Mouse (Mus musculus) hindbrain, embryonic 11.5 days (tissue): Measurements from ENCODE around the gene Apba3. TPM values are rescaled to one million over a fixed set of nuclear protein-coding genes. Genes with fewer than 3 reads are reported as not detected.

Source experiments
- ATAC-seq: fragments of 200-750 bp; cut with Nextera tagmentation; 2 replicates; pipeline ENCODE4 v1.8.0; 2017; ENCODE audit warnings: mild to moderate bottlenecking, moderate TSS enrichment, moderate library complexity; ENCODE audit not compliant: low FRiP score
- DNase-seq: peaks from one replicate; pipeline ENCODE4 v3.0.0-alpha.2; 2015; ENCODE audit warnings: low spot score
- H3K27ac ChIP-seq: fragments of 300-500 bp; sonication (generic); 2 replicates; pipeline ENCODE4 v1.5.1; 2014; ENCODE audit warnings: mild to moderate bottlenecking, low read depth, low read length
- H3K27me3 ChIP-seq: fragments of 300-500 bp; sonication (generic); 2 replicates; pipeline ENCODE4 v1.6.1; 2014; ENCODE audit warnings: mild to moderate bottlenecking, low read length, moderate library complexity, mixed read lengths; ENCODE audit not compliant: control insufficient read depth, insufficient read depth
- H3K36me3 ChIP-seq: fragments of 300-500 bp; sonication (generic); 2 replicates; pipeline ENCODE4 v1.6.1; 2014; ENCODE audit warnings: mild to moderate bottlenecking, low read length, moderate library complexity, mixed read lengths; ENCODE audit not compliant: control insufficient read depth, insufficient read depth
- H3K4me1 ChIP-seq: fragments of 300-500 bp; sonication (generic); replicated peaks from 2 replicates; pipeline ENCODE4 v1.6.1; 2014; ENCODE audit warnings: low read length, mixed read lengths; ENCODE audit not compliant: control insufficient read depth, insufficient read depth
- H3K4me2 ChIP-seq: fragments of 300-500 bp; sonication (generic); replicated peaks from 2 replicates; pipeline ENCODE4 v1.6.1; 2014; ENCODE audit warnings: mild to moderate bottlenecking, low read depth, low read length
- H3K4me3 ChIP-seq: fragments of 300-500 bp; sonication (generic); 2 replicates; pipeline ENCODE4 v1.5.1; 2014; ENCODE audit warnings: low read depth, low read length
- H3K9ac ChIP-seq: fragments of 300-500 bp; sonication (generic); 2 replicates; pipeline ENCODE4 v1.6.1; 2014; ENCODE audit warnings: low read depth, low read length
- H3K9me3 ChIP-seq: fragments of 300-500 bp; sonication (generic); 2 replicates; pipeline ENCODE4 v1.6.1; 2016; ENCODE audit warnings: low read length; ENCODE audit not compliant: control insufficient read depth
- WGBS: fragments of 180-500 bp; shearing (Covaris S2); extraction: QIAGEN DNeasy Blood & Tissue Kit; methylation state at CpG from one replicate; pipeline ENCODE4 v1.1.7; 2014; 5-methylcytosine and 5-hydroxymethylcytosine counted together
- polyA plus RNA-seq: library from polyadenylated mRNA; unstranded; fragments of >200 nt; fragmentation: Nextera tagmentation; extraction: Ambion mirVana; gene quantifications from 2 replicates; pipeline ENCODE4 v1.2.1, GENCODE M21; 2014

Apba3 gene
- polyA plus RNA-seq, 1 experiment from 2014 or later: 32.1 TPM

DNA sequence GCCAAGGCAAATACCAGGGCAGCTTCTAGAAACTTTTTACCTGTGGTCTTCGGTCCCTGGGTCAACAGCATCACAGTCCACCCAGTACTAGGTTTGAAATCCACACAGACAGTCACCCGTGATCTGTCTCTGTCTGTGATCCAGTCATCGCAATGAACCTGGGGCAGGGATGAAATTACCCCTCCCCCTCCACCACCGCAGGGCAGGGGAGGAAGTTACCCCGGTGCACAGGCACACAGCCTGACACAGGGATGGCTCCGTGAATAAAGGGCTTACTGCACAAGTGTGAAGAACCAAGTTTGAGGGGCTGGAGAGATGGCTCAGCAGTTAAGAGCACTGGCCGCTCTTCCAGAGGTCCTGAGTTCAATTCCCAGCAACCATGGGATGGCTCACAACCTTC is 37.0 kb downstream of the Apba3 start:
- DNase-seq (no peak), ATAC-seq (no peak)
- Histone ChIP-seq H3K36me3 (peaks cover 12% of the 10 kb centered on the region), H3K27me3 (no peaks in the 10 kb centered on the region), H3K9me3 (no peaks in the 10 kb centered on the region), H3K4me1 (no peaks in the 10 kb centered on the region; the same call in 1 of the 2 replicates), H3K4me2 (no peak overlapping the region), H3K4me3 (no peak overlapping the region), H3K9ac (no peak overlapping the region), H3K27ac (no peak overlapping the region)
- 78% methylated on average over 7 of the region's 7 CpGs for WGBS

DNA sequence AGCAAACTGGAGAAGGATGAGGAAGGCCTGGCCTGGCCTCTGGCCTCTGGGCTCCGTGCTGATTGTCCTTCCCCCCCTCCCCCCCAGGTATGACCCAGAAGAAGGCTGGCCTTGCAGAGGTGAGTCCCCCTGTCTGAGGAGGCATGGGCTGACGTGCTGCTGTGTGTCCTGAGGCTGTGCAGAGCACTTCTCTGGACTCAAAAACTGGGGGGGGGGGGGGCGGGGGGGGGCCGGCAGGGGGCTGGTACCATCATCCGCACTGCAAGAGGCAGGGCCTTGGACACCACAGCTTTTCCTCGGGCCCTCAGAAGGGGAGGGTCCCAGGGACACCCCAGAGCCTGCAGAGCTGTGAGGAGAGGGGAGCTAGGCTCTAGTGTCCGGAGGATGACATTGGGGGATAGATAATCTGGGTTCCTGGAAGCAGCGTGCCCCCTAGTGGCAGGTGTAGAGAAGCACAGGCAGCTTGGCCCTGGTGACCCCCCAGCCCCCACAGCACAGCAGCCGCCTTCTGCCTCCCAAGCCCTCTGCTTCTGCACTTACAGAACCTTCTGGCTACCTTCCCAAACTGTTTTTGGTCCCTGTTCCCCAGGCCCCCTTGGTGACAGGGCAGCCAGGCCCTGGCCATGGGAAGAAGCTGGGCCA is 38.0 kb downstream of the Apba3 start:
- peak; percentile 61 for DNase-seq
- H3K9ac ChIP-seq: no peak overlapping the region
- H3K36me3 ChIP-seq: peaks cover 18% of the 10 kb centered on the region
- ATAC-seq: 0 out of 2 replicates have a peak, but pooled peaks have one; percentile 44
- H3K4me3 ChIP-seq: no peak overlapping the region
- H3K9me3 ChIP-seq: no peaks in the 10 kb centered on the region
- no peak overlapping the region for H3K27ac ChIP-seq
- WGBS: 28% methylated on average over 5 of the region's 9 CpGs
- H3K4me2 ChIP-seq: no peak overlapping the region
- no peaks in the 10 kb centered on the region; the same call in 1 of the 2 replicates for H3K4me1 ChIP-seq
- H3K27me3 ChIP-seq: no peaks in the 10 kb centered on the region

DNA sequence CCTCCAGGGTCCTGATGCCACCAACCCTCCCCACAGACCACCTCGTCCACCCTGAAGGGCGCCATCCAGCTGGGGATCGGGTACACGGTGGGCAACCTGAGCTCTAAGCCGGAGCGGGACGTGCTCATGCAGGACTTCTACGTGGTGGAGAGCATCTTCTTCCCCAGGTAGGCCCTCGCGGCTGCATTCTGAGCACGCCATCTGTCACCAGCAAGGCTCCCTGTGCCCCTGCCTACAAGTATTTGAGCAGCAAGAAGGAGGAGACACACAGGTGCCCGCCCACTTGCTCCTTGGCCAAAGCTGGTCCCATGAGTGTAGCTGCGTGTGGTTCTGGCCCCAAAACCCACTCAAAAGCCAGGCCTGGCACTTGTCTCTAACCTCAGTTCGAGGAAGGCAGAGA is 38.9 kb downstream of the Apba3 start:
- Histone ChIP-seq H3K4me1 (no peaks in the 10 kb centered on the region), H3K27ac (no peak overlapping the region; the same call in 1 of the 2 replicates), H3K36me3 (peaks cover 18% of the 10 kb centered on the region), H3K4me2 (no peak overlapping the region), H3K27me3 (no peaks in the 10 kb centered on the region), H3K4me3 (no peak overlapping the region), H3K9me3 (no peaks in the 10 kb centered on the region), H3K9ac (no peak overlapping the region)
- no peak for ATAC-seq
- DNase-seq: no peak
- 94% methylated on average over 14 of the region's 14 CpGs for WGBS

DNA sequence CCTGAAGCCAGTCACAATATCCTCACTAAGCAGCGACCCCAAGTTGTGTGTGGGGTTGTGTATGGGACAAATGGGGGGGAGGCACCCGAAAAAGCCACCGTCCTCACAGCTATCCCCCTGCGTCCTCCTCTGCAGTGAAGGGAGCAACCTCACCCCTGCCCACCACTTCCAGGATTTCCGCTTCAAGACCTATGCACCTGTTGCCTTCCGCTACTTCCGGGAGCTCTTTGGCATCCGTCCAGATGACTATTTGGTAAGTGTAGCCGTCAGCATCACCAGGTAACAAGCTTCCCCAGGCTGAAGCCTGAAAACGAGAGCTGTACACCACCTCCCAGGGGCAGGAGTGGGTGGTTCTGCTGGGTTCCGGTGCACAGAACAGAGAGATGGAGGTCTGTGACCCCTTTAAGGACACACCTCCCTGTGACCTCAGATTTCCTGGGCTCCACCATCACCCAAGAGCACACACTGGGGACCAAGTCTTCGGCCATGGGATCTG is 39.5 kb downstream of the Apba3 start:
- no peak for DNase-seq
- WGBS: 93% methylated on average over 12 of the region's 12 CpGs
- Histone ChIP-seq H3K4me2 (no peak overlapping the region), H3K4me3 (no peak overlapping the region), H3K27me3 (no peaks in the 10 kb centered on the region), H3K9me3 (no peaks in the 10 kb centered on the region), H3K36me3 (peaks cover 22% of the 10 kb centered on the region), H3K4me1 (no peaks in the 10 kb centered on the region), H3K27ac (no peak overlapping the region), H3K9ac (no peak overlapping the region)
- no peak for ATAC-seq

DNA sequence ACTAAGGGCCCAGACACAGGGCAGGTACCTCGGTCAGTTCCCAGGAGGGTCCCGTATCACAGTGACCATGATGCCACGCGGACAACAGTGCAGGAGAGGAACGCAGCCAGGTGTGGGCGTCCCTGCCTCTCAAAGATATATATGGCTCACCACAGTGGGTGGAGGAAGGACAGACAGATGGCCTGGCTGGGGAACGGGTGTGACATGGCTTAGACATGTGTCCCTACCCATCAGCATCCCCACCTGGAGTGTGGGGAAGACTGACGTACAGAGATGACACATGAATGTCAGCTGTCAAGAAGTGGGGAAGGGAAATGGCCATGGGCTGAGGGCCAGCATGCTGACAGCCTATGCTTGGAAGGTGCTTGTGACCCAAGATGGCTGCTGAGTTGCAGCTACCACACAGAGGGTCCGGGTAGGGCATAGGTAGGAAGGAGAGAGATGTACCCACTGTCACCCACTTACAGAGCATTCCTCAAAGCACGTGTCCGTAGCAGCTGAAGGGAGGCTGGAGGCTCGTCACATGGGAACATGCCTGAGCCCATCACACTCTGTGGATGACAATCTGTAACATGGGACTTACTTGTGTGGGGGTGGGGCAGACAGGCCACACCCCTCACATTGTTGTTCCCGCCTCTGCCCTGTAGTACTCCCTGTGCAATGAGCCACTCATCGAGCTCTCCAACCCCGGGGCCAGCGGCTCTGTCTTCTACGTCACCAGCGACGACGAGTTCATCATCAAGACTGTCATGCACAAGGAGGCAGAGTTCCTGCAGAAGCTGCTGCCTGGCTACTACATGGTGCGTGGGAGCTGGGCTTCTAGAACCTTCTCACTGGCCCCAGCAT is 40.3 kb downstream of the Apba3 start:
- Histone ChIP-seq H3K4me1 (no peaks in the 10 kb centered on the region), H3K4me2 (no peak overlapping the region), H3K27ac (no peak overlapping the region), H3K27me3 (no peaks in the 10 kb centered on the region), H3K4me3 (no peak overlapping the region), H3K9me3 (no peaks in the 10 kb centered on the region), H3K9ac (no peak overlapping the region), H3K36me3 (peaks cover 30% of the 10 kb centered on the region)
- ATAC-seq: no peak
- WGBS: 93% methylated on average over 21 of the region's 21 CpGs
- DNase-seq: no peak

DNA sequence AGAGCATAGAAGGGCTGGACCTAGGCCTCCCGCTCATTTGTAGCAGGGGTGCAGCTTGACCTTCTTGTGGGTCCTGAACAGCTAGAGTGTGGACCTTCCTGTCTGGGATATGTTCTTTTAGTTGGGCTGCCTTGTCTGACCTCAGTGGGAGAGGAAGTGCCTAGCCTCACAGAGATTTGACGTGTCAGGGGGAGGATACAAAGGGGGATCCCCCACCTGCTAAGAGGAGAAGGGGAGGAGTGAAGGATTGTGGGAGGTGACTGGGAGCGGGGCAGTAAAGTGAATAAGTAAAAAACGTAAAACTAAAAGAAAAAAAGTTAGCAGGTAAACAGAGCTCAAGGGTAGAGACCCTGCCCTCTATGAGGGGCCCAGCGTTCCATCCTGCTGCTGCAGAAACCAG is 42.8 kb downstream of the Apba3 start:
- WGBS: 91% methylated on average over 5 of the region's 5 CpGs
- Histone ChIP-seq H3K36me3 (peaks cover 36% of the 10 kb centered on the region), H3K27ac (no peak overlapping the region), H3K4me1 (no peaks in the 10 kb centered on the region), H3K9ac (no peak overlapping the region), H3K4me3 (no peak overlapping the region), H3K27me3 (no peaks in the 10 kb centered on the region), H3K9me3 (no peaks in the 10 kb centered on the region), H3K4me2 (no peak overlapping the region)
- DNase-seq (no peak), ATAC-seq (no peak)

DNA sequence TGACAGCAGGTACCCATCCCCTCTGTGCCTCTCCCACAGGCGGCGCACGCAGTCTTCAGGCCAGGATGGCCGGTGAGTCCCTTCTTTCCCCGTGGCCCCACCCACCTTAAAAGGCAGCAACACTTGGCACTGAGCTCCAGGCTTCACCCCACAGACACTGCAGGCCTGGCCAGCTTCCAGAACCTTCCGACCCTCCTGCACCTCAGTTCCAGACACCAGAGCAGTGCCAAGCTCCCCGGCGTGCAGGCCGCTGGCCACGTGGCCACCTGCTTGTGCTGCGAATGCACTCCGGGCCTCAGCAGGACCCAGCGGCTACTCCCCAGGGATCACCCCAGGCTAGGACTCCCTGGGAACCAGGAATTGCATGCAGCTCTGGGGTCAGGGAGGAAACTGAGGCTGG is 46.8 kb downstream of the Apba3 start:
- no peak overlapping the region for H3K4me3 ChIP-seq
- H3K27me3 ChIP-seq: no peaks in the 10 kb centered on the region
- ATAC-seq (no peak), DNase-seq (no peak)
- 94% methylated on average over 13 of the region's 13 CpGs for WGBS
- H3K4me1 ChIP-seq: peaks cover 3% of the 10 kb centered on the region; the same call in 1 of the 2 replicates
- no peak overlapping the region for H3K9ac ChIP-seq
- peaks cover 26% of the 10 kb centered on the region for H3K36me3 ChIP-seq
- H3K4me2 ChIP-seq: no peak overlapping the region
- no peaks in the 10 kb centered on the region for H3K9me3 ChIP-seq
- H3K27ac ChIP-seq: no peak overlapping the region

DNA sequence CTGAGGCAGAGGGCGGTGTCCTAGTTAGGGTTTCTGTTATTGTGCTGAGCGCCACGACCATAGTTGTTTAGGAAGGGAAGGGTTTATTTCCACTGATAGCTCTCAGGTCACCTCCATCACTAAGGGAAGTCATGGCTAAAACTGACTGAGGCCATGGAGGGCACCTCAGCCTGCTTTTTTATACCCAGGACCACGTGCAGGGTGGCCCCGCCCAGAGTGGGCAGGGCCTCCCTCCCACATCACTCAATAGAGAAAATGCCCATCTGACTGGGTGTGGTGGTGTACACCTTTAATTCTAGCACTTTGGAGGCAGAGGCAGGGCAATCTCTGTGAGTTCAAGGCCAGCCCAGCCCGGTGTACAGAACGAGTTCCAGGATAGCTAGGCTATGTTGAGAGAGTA is 47.4 kb downstream of the Apba3 start:
- Histone ChIP-seq H3K9ac (no peak overlapping the region), H3K4me3 (no peak overlapping the region), H3K9me3 (no peaks in the 10 kb centered on the region), H3K4me2 (no peak overlapping the region), H3K4me1 (peaks cover 8% of the 10 kb centered on the region), H3K27me3 (no peaks in the 10 kb centered on the region), H3K27ac (no peak overlapping the region), H3K36me3 (peaks cover 20% of the 10 kb centered on the region)
- ATAC-seq: no peak
- WGBS: 78% methylated on average over 7 of the region's 7 CpGs
- no peak for DNase-seq
